Mouse (Mus musculus) hindbrain, embryonic 11.5 days (tissue): ENCODE data around the gene Col25a1. TPM values are rescaled to one million over a fixed set of nuclear protein-coding genes. Genes with fewer than 3 reads are reported as not detected.

Source experiments
- ATAC-seq: fragments of 200-750 bp; cut with Nextera tagmentation; 2 replicates; pipeline ENCODE4 v1.8.0; 2017; ENCODE audit warnings: mild to moderate bottlenecking, moderate TSS enrichment, moderate library complexity; ENCODE audit not compliant: low FRiP score
- DNase-seq: peaks from one replicate; pipeline ENCODE4 v3.0.0-alpha.2; 2015; ENCODE audit warnings: low spot score
- H3K27ac ChIP-seq: fragments of 300-500 bp; sonication (generic); 2 replicates; pipeline ENCODE4 v1.5.1; 2014; ENCODE audit warnings: mild to moderate bottlenecking, low read depth, low read length
- H3K27me3 ChIP-seq: fragments of 300-500 bp; sonication (generic); 2 replicates; pipeline ENCODE4 v1.6.1; 2014; ENCODE audit warnings: mild to moderate bottlenecking, low read length, moderate library complexity, mixed read lengths; ENCODE audit not compliant: control insufficient read depth, insufficient read depth
- H3K36me3 ChIP-seq: fragments of 300-500 bp; sonication (generic); 2 replicates; pipeline ENCODE4 v1.6.1; 2014; ENCODE audit warnings: mild to moderate bottlenecking, low read length, moderate library complexity, mixed read lengths; ENCODE audit not compliant: control insufficient read depth, insufficient read depth
- H3K4me1 ChIP-seq: fragments of 300-500 bp; sonication (generic); replicated peaks from 2 replicates; pipeline ENCODE4 v1.6.1; 2014; ENCODE audit warnings: low read length, mixed read lengths; ENCODE audit not compliant: control insufficient read depth, insufficient read depth
- H3K4me2 ChIP-seq: fragments of 300-500 bp; sonication (generic); replicated peaks from 2 replicates; pipeline ENCODE4 v1.6.1; 2014; ENCODE audit warnings: mild to moderate bottlenecking, low read depth, low read length
- H3K4me3 ChIP-seq: fragments of 300-500 bp; sonication (generic); 2 replicates; pipeline ENCODE4 v1.5.1; 2014; ENCODE audit warnings: low read depth, low read length
- H3K9ac ChIP-seq: fragments of 300-500 bp; sonication (generic); 2 replicates; pipeline ENCODE4 v1.6.1; 2014; ENCODE audit warnings: low read depth, low read length
- H3K9me3 ChIP-seq: fragments of 300-500 bp; sonication (generic); 2 replicates; pipeline ENCODE4 v1.6.1; 2016; ENCODE audit warnings: low read length; ENCODE audit not compliant: control insufficient read depth
- WGBS: fragments of 180-500 bp; shearing (Covaris S2); extraction: QIAGEN DNeasy Blood & Tissue Kit; methylation state at CpG from one replicate; pipeline ENCODE4 v1.1.7; 2014; 5-methylcytosine and 5-hydroxymethylcytosine counted together
- polyA plus RNA-seq: library from polyadenylated mRNA; unstranded; fragments of >200 nt; fragmentation: Nextera tagmentation; extraction: Ambion mirVana; gene quantifications from 2 replicates; pipeline ENCODE4 v1.2.1, GENCODE M21; 2014

Col25a1 gene
- polyA plus RNA-seq, 1 experiment from 2014 or later, result 5.3 TPM

DNA sequence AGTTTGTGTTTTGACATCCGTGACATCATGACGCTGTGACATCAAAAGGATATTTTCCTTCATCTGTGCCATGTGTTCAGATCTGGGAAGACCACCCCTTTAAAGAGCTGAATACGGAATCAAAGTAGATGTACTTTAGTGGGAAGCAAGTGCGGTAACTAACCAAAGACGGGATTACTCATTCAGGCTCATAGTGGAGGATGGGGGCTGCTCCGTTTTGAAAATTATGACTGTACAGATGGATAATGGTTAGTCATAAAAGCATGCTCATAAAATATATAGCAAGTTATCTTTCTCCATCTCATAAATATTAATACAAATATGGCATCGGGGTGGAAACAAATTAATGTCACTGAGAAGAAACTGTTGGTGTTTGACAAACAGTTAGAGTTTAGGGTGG is 391.7 kb downstream of the Col25a1 start:
- no peak for ATAC-seq
- no peak overlapping the region for H3K27ac ChIP-seq
- 91% methylated on average over 7 of the region's 7 CpGs for WGBS
- no peak overlapping the region for H3K4me3 ChIP-seq
- no peak overlapping the region for H3K9ac ChIP-seq
- no peaks in the 10 kb centered on the region for H3K9me3 ChIP-seq
- H3K36me3 ChIP-seq, result no peaks in the 10 kb centered on the region
- no peak for DNase-seq
- H3K4me2 ChIP-seq, result no peak overlapping the region
- 0 out of 2 replicates have a peak, but pooled peaks cover 2% of the 10 kb centered on the region for H3K4me1 ChIP-seq
- H3K27me3 ChIP-seq, result no peaks in the 10 kb centered on the region

- ATAC-seq, result no peak
- Histone ChIP-seq H3K4me2 (no peak overlapping the region), H3K9me3 (no peaks in the 10 kb centered on the region), H3K4me3 (no peak overlapping the region), H3K27me3 (no peaks in the 10 kb centered on the region), H3K27ac (no peak overlapping the region), H3K36me3 (no peaks in the 10 kb centered on the region), H3K4me1 (no peaks in the 10 kb centered on the region), H3K9ac (no peak overlapping the region)
- 88% methylated on average over 16 of the region's 16 CpGs for whole genome bisulfite sequencing
- DNase-seq, result no peak
Observed at GRCm38 (mm10) chr3:130524367-130525137, 393.3 kb downstream of the Col25a1 start.

- H3K27ac ChIP-seq, result no peak overlapping the region
- H3K36me3 ChIP-seq, result no peaks in the 10 kb centered on the region
- 92% methylated on average over 9 of the region's 9 CpGs for WGBS
- DNase-seq, result no peak
- H3K9me3 ChIP-seq, result no peaks in the 10 kb centered on the region
- H3K4me3 ChIP-seq, result no peak overlapping the region
- H3K9ac ChIP-seq, result no peak overlapping the region
- H3K27me3 ChIP-seq, result no peaks in the 10 kb centered on the region
- H3K4me1 ChIP-seq, result no peaks in the 10 kb centered on the region
- no peak for ATAC-seq
- no peak overlapping the region for H3K4me2 ChIP-seq
Observed at GRCm38 (mm10) chr3:130535021-130535420, 403.7 kb downstream of the Col25a1 start.

GRCm38 (mm10) chr3:130541541-130541940 is 410.2 kb downstream of the Col25a1 start:
- no peak overlapping the region for H3K27ac ChIP-seq
- DNase-seq (no peak), ATAC-seq (no peak)
- no peak overlapping the region for H3K4me3 ChIP-seq
- H3K27me3 ChIP-seq, result no peaks in the 10 kb centered on the region
- H3K4me2 ChIP-seq, result no peak overlapping the region
- no peaks in the 10 kb centered on the region for H3K9me3 ChIP-seq
- no peaks in the 10 kb centered on the region for H3K36me3 ChIP-seq
- 68% methylated on average over 1 of the region's 1 CpGs for WGBS
- H3K4me1 ChIP-seq, result no peaks in the 10 kb centered on the region
- no peak overlapping the region for H3K9ac ChIP-seq

DNA sequence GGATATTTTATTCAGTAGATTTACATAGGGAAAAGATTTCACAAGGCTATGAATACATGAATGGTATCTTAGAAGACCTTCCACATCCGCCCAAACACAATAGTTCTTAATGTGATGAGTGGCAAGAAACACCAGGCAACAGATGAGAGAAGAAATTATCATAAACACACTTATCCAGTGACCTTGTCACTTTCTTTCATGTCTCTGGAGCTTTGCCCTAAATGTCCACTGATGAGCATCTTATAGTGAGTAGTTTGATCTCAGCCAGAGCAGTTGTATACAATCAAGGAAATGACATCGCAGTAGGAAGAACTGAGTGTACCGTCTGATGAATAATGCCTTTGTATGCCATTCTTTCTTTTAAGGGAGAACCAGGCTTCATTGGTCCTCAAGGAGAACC is 414.7 kb downstream of the Col25a1 start:
- Histone ChIP-seq H3K9me3 (no peaks in the 10 kb centered on the region), H3K4me3 (no peak overlapping the region), H3K9ac (no peak overlapping the region), H3K4me1 (no peaks in the 10 kb centered on the region), H3K36me3 (no peaks in the 10 kb centered on the region), H3K27ac (no peak overlapping the region), H3K4me2 (no peak overlapping the region), H3K27me3 (no peaks in the 10 kb centered on the region)
- 84% methylated on average over 3 of the region's 3 CpGs for WGBS
- ATAC-seq (no peak), DNase-seq (no peak)

- Histone ChIP-seq H3K9ac (no peak overlapping the region), H3K27ac (no peak overlapping the region), H3K36me3 (no peaks in the 10 kb centered on the region), H3K4me2 (no peak overlapping the region), H3K27me3 (no peaks in the 10 kb centered on the region), H3K4me1 (no peaks in the 10 kb centered on the region), H3K4me3 (no peak overlapping the region), H3K9me3 (no peaks in the 10 kb centered on the region)
- WGBS, result 82% methylated on average over 7 of the region's 7 CpGs
- no peak for DNase-seq
- no peak for ATAC-seq
Observed at GRCm38 (mm10) chr3:130549066-130549465, 417.8 kb downstream of the Col25a1 start.

- Histone ChIP-seq H3K9ac (no peak overlapping the region), H3K27ac (no peak overlapping the region), H3K9me3 (no peaks in the 10 kb centered on the region), H3K36me3 (no peaks in the 10 kb centered on the region), H3K27me3 (no peaks in the 10 kb centered on the region), H3K4me1 (no peaks in the 10 kb centered on the region), H3K4me3 (no peak overlapping the region), H3K4me2 (no peak overlapping the region)
- 55% methylated on average over 1 of the region's 1 CpGs for WGBS
- DNase-seq, result no peak
- no peak for ATAC-seq
Observed at GRCm38 (mm10) chr3:130556263-130556662, 425.0 kb downstream of the Col25a1 start.

- no peaks in the 10 kb centered on the region for H3K4me1 ChIP-seq
- no peaks in the 10 kb centered on the region for H3K9me3 ChIP-seq
- H3K36me3 ChIP-seq, result no peaks in the 10 kb centered on the region
- DNase-seq, result no peak
- ATAC-seq, result no peak
- no peak overlapping the region for H3K9ac ChIP-seq
- H3K27ac ChIP-seq, result no peak overlapping the region
- H3K4me2 ChIP-seq, result no peak overlapping the region
- H3K4me3 ChIP-seq, result no peak overlapping the region
- 92% methylated on average over 6 of the region's 6 CpGs for WGBS
- H3K27me3 ChIP-seq, result no peaks in the 10 kb centered on the region
Observed at GRCm38 (mm10) chr3:130565586-130565985, 434.3 kb downstream of the Col25a1 start.

GRCm38 (mm10) chr3:130568331-130569095 is 437.2 kb downstream of the Col25a1 start:
- ATAC-seq (no peak), DNase-seq (no peak)
- Histone ChIP-seq H3K9ac (no peak overlapping the region), H3K27ac (no peak overlapping the region), H3K4me2 (no peak overlapping the region), H3K27me3 (no peaks in the 10 kb centered on the region), H3K9me3 (no peaks in the 10 kb centered on the region), H3K36me3 (no peaks in the 10 kb centered on the region), H3K4me3 (no peak overlapping the region), H3K4me1 (no peaks in the 10 kb centered on the region)
- 88% methylated on average over 16 of the region's 16 CpGs for WGBS
